Mouse (Mus musculus) right cerebral cortex, adult 18-20 months (tissue): ENCODE data around the gene Ms4a10.

Source experiments
- DNase-seq: peaks from one replicate; pipeline ENCODE4 v3.0.0; 2022; ENCODE audit warnings: mixed read lengths

The Ms4a10 gene

GRCm38 (mm10) chr19:10916506-10916905 is 58.0 kb downstream of the Ms4a10 start:
- DNase-seq: no peak

DNA sequence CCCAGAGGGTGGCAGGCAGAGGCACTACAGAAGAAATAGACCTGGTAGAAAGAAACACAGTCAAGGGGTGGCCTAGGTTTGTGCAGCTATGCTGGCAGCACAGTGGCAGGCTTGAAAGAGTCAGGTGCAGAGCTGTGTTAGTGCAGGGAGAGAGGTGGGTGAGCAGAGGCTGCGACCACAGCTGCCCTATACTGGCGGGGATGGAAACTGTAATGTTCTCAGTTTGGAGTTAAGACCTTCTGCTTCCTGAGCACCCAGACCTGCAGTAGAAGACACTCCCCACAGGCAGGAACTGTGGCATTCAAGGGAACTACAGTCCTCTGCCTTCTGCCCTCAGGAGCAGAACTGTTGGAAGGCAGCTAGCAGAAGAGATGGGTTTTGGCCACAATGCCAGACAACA is 59.6 kb downstream of the Ms4a10 start:
- DNase-seq: no peak

GRCm38 (mm10) chr19:10914291-10914690 is 60.2 kb downstream of the Ms4a10 start:
- no peak for DNase-seq
